Mouse (Mus musculus) heart, postnatal 4 days (tissue): ENCODE data around the gene Hdac6. TPM values are rescaled to one million over a fixed set of nuclear protein-coding genes. Genes with fewer than 3 reads are reported as not detected.
"Not testable (repeated sequence)": the region's sequence is repeated elsewhere in the genome, so short reads cannot be mapped to it uniquely, and the experiment has no call there.

Experiments
- DNase-seq: peaks from one replicate; pipeline ENCODE4 v3.0.0; 2021
- total RNA-seq, 2 experiments: library from RNA; stranded (reverse); gene quantifications; 2 replicates each; pipeline ENCODE4 v1.2.3; 2021

Gene Hdac6
- total RNA-seq, 2 experiments from 2014 or later: 30.3 to 32.8 TPM

DNA sequence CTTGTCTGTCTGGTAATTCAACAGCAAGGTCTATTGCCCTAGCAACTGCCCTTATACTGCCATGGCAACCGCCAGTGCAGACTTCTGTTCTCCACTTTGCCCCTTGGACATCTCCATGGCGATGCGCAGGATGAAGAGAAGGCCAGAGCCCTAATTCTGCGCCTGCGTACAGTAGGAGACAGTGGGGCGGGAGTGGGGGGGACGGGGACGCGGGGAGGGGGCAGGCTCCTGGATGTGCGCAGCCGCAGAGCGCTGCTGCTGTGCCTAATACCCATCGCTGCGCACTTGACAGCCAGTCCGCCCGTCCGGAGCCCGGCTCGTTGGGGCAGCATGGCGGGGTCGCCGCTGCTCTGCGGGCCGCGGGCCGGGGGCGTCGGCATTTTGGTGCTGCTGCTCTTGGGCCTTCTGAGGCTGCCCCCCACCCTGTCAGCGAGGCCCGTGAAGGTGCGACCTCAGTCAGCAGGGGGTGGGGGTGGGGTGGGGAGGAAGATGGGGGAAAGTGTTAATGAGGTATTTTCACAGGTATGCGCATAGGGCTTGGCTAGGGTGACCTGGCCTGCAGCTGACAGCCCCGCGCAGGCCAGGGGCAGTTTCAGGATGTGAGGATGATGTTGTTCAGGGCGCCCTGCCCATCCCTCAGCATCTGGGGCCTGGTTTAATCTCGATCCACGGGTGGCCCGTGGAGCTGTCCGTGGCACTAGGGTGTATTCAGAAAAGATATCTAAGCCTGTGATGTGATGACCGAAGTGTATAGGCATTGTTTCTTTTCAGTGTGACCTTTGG lies 27.9 kb downstream of the Hdac6 start, which contains the start of gene Pcsk1n:
Gene Pcsk1n, plus strand, starts transcription at position 222 of the 783 bp plus-strand sequence.
- no peak for DNase-seq

DNA sequence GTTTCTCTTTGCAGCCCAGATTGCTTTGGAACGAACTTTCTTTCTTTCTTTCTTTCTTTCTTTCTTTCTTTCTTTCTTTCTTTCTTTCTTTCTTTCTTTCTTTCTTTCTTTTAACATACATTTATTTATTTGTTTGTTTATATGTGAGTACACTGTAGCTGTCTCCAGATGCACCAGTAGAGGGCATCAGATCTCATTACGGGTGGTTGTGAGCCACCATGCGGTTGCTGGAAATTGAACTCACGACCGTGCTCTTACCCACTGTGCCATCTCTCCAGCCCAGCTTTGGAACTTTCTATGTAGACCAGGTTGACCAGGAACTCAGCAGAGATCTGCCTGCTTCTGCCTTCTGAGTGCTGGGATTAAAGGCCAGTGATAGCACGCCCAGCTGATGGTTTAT lies 29.7 kb downstream of the Hdac6 start:
- DNase-seq: not testable (repeated sequence)

DNA sequence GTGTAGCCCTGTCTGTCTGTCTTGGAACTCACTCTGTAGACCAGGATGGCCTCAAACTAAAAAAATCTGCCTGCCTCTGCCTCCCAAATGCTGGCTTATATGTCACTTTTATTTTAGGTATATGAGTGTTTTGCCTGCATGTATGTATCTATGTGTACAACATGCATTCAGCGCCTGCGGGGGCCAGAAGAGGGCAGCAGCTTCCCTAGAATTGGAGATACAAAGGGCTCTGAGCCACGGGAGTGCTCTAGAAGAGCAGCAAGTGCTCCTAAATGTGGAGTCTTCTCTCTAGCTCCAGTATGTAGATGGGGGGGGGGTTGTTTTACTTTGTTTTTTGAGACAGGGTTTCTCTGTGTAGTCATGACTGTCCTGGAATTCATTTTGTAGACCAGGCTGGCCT lies 32.0 kb downstream of the Hdac6 start:
- DNase-seq: peak; percentile 58

DNA sequence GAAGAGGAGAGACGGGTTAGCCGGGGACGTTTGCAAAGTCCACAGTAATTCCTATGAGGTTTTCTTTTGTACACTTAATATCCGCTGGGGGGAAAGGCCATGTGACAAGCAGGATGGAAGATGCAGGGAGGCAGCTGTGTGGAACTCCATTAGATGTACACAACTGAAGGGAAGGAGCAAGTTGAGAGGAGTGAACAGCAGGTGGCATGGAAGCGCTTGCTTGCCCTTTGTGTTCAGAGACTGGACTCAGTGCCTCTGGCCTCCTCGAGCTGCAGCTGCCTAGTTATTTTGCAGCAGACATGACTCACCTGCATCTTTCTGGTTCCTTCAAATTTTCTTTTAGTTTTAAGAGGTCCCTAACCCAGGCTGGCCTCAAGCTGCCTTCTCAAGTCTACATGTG lies 37.2 kb downstream of the Hdac6 start:
- no peak for DNase-seq

DNA sequence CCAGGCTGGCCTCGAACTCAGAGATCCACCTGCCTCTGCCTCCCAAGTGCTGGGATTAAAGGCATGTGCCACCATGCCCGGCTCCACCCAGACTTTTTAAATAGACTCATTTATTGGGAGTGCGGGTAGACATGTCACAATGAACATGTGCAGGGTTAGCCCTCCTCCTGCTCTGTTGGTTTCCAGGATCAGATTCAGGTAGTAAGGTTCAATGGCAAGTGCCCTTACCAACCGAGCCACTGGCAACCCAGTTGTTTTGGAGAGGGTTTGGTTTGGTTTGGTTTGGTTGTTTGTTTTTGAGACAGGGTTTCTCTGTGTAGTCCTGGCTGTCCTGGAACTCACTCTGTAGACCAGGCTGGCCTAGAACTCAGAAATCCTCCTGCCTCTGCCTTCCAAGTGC lies 38.4 kb downstream of the Hdac6 start, which contains the start of gene Gm10490:
Gene Gm10490, plus strand, starts transcription at position 301 of the 400 bp plus-strand sequence.
- not testable (repeated sequence) for DNase-seq

DNA sequence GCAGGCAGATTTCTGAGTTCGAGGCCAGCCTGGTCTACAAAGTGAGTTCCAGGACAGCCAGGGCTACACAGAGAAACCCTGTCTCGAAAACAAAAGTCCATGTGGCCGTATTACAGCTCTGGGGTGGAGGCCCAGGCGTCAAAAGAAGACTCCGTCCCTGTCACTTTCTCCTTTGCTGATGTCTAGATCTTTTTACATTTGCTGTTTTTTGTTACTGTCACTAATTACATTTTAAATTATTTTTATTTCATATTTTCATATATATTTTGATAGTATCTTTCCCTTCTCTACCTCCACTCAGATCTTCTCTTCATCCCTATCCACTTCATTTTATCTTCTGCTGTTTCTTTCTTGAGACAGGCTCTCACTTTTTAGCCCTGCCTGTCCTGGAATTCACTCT lies 40.0 kb downstream of the Hdac6 start, which contains the start of gene Gm10491:
Gene Gm10491, minus strand, starts transcription at position 101 of the 400 bp plus-strand sequence.
- DNase-seq: no peak

DNA sequence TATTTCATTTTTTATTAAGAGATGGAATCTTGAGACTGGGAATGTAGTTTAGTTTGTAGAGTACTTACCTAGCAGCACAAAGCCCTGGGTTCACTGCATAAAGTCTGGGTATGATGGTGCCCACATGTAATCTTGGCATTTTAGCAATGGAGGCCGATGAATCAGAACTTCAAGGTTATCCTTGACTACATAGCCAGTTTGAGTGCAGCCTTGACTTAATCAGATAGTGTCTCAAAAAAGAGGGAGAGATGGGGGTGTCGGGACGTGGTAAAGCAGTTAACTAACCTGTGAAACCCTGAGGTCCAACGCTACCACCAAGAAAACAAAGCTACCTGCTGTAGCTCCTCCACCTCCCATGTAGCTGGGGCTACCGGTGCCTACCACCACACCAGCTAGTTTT lies 43.2 kb downstream of the Hdac6 start:
- no peak for DNase-seq

DNA sequence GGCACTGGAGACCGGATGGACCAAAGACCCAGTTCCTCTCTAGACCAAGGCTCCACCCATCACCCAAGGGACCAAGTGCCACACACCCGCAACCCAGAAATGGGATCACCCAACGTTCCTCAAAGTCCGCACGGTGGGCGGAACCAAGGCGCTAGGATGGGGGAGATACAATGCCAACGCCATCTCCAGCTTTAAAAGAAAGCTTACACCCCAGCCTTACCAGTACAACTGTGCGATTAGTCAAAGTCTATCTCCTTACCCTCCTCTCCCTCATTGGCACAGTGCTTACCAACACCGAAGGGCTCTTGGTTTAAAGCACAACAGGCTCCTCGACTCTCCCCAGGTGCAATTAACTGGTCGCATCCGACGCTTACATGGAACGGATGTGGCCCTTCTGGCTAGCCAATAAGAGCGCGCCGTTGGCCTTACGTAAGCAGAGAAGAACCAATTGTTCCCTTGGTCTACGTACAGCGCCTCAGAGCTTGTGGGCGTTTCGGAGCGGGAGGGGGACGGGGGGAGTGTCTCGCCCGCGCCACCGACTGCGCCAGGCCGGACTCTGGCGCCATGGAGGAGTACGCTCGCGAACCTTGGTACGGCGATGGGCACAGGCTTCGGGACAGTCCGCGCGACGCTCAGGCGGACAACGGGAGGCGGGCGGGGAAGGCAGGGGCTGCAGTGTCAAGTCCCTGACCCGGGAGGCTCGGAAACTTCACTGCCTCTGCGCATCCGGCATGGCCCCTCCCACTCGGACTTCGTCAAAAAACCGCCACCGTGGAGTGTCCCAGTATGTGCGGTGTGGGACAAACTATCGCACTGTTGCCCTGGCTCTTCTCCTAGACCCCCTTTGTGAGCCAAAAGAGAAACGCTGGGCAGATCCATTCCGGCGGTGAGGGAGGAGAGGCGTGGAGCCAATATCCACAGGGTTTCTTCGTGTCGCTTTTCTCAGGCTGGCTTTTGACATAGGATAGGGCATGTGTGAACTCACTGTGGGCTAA lies 48.5 kb downstream of the Hdac6 start, which contains the start of the genes Pqbp1 and Timm17b:
Gene Pqbp1, minus strand, starts transcription at position 390 of the 995 bp plus-strand sequence.
Gene Timm17b, plus strand, starts transcription at position 478 of the 995 bp plus-strand sequence.
- peak; percentile 86 for DNase-seq

DNA sequence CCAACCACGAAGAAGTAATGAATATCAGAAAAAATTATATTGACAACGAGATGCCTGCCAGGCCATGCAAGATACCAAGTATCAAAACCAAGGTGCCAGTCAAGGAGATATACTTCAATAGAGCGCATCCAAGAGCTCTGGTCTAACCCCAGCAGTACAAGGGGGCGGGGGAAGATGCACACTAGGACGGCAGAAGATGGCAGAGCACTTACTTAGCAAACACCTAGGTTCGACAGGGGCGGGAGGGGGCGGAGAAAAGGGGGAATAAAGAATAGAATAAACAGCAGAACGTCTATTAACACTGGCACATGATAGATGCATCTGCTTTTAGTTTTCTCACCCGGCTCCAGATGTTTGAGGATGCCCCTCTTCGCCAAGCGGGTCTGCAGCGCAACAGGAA lies 49.5 kb downstream of the Hdac6 start:
- no peak for DNase-seq

DNA sequence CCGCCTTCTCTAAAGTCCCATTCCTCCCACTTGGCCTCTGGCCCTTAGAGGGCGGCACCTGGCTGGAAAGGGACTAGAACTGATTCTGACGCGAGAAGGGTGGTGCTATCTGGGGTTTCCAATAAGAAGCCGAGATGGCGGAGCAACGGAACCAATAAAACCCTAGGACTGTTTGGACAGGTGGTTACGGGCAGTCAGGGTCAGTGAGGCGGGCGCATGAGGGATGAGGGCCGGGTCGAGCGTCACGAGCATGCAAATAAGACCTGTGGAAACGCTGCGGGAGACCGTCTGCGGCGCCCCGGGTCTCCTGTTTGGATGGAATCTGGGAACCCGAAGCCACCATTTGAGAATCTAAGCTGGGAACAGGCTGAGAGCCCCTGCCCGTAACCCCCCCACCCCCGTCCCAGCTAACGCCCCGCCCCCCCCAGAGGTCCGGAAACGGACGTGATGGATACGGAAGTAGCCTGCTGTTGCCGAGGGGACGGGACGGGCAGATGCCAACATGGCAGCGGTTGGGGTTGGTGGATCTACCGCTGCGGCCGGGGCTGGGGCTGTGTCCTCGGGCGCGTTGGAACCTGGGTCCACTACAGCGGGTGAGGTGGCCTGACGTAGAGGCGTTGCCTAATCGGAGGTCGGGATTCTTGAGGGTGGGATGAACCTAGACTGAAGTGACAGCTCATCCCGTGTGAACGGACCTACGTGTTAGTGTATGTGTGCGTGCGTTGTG lies 63.7 kb downstream of the Hdac6 start, which contains the start of gene Slc35a2:
Gene Slc35a2, plus strand, starts transcription at position 188 of the 727 bp plus-strand sequence.
- peak; percentile 87 for DNase-seq

Other genes with a start within 250 kb of the Hdac6 start
- 10 to 100 TPM; 23.6 to 23.9 TPM for gene Wdr45, start 233.6 kb downstream of the Hdac6 start, total RNA-seq
- not detected for gene Gm45208, start 225.6 kb downstream of the Hdac6 start, total RNA-seq
- gene Praf2, start 219.4 kb downstream of the Hdac6 start, total RNA-seq: 10 to 100 TPM; 10.3 to 11.0 TPM
- gene Ccdc120, start 197.0 kb downstream of the Hdac6 start, total RNA-seq: 1 to 10 TPM; 1.2 to 3.0 TPM
- gene Tfe3, start 185.3 kb downstream of the Hdac6 start, total RNA-seq: 10 to 100 TPM; 16.2 to 16.5 TPM
- 10 to 100 TPM; 23.7 to 28.4 TPM for gene Gripap1, start 158.1 kb downstream of the Hdac6 start, total RNA-seq
- under 1 TPM; 0.48 to 0.59 TPM for gene Kcnd1, start 125.6 kb downstream of the Hdac6 start, total RNA-seq
- 10 to 100 TPM; 34.8 to 39.3 TPM for gene Otud5, start 106.5 kb downstream of the Hdac6 start, total RNA-seq
- gene Pim2, start 69.6 kb downstream of the Hdac6 start, total RNA-seq: 1 to 10 TPM; 3.3 to 5.0 TPM
- 10 to 100 TPM; 15.5 to 17.7 TPM for gene Slc35a2, start 63.9 kb downstream of the Hdac6 start, total RNA-seq
- gene Pqbp1, start 48.6 kb downstream of the Hdac6 start, total RNA-seq: 10 to 100 TPM; 35.0 to 37.7 TPM
- gene Timm17b, start 48.5 kb downstream of the Hdac6 start, total RNA-seq: 10 to 100 TPM; 57.3 to 61.3 TPM
- gene Gm10491, start 40.1 kb downstream of the Hdac6 start, total RNA-seq: not detected
- not detected for gene Gm10490, start 38.3 kb downstream of the Hdac6 start, total RNA-seq
- gene Pcsk1n, start 28.1 kb downstream of the Hdac6 start, total RNA-seq: not detected
- not detected for gene Eras, start 19.3 kb downstream of the Hdac6 start, total RNA-seq
- under 1 TPM in 1 of 2 experiments, not detected in 1; 0.14 TPM for gene Gata1, start 30.2 kb upstream of the Hdac6 start, total RNA-seq
- gene Glod5, start 70.6 kb upstream of the Hdac6 start, total RNA-seq: not detected
- gene Suv39h1, start 126.9 kb upstream of the Hdac6 start, total RNA-seq: 10 to 100 TPM; 16.3 to 16.4 TPM
- gene Was, start 142.6 kb upstream of the Hdac6 start, total RNA-seq: 1 to 10 TPM; 1.5 to 2.1 TPM
- gene Wdr13, start 185.0 kb upstream of the Hdac6 start, total RNA-seq: 10 to 100 TPM; 74.1 to 79.1 TPM
- gene Rbm3, start 198.0 kb upstream of the Hdac6 start, total RNA-seq: 100 to 1,000 TPM; 471 to 553 TPM
- 1 to 10 TPM; 5.9 to 7.1 TPM for gene Tbc1d25, start 228.3 kb upstream of the Hdac6 start, total RNA-seq
- gene Ebp, start 245.6 kb upstream of the Hdac6 start, total RNA-seq: 10 to 100 TPM; 21.0 to 23.8 TPM